Mouse (Mus musculus) retina, embryonic 14.5 days (tissue): ENCODE data around the gene Mrpl55.
"Not testable (repeated sequence)": the region's sequence is repeated elsewhere in the genome, so short reads cannot be mapped to it uniquely, and the experiment has no call there.

ENCODE experiments used
- DNase-seq: peaks from one replicate; pipeline ENCODE4 v3.0.0-alpha.2; 2015; ENCODE audit warnings: low spot score

The Mrpl55 gene

GRCm38 (mm10) chr11:59191231-59192058 is 10.8 kb upstream of the Mrpl55 start:
- DNase-seq = peak; percentile 84

DNA sequence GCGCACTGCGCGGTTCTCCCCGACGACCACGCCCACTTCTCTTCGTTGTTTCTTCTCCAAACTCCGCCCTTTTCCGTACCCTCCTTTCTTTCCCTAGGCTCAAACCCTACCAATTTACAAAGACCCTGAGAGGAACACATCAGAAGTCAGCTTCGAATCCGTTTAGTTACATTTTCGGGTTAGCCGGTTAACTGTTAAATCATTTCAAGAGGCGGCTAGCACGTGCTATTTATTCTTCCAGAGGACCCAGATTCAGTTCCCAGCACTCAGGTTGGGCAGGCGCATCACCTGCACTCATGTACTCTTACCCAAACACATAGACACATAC is 10.3 kb upstream of the Mrpl55 start, which contains the start of gene Guk1:
Guk1 (minus strand) TSS at position 154 of the 328 bp plus-strand sequence.
- peak; percentile 77 for DNase-seq

- DNase-seq = no peak
Measured at GRCm38 (mm10) chr11:59196230-59196629, 6.1 kb upstream of the Mrpl55 start.

GRCm38 (mm10) chr11:59201216-59202002 is 877 bp upstream of the Mrpl55 start:
- no peak for DNase-seq

DNA sequence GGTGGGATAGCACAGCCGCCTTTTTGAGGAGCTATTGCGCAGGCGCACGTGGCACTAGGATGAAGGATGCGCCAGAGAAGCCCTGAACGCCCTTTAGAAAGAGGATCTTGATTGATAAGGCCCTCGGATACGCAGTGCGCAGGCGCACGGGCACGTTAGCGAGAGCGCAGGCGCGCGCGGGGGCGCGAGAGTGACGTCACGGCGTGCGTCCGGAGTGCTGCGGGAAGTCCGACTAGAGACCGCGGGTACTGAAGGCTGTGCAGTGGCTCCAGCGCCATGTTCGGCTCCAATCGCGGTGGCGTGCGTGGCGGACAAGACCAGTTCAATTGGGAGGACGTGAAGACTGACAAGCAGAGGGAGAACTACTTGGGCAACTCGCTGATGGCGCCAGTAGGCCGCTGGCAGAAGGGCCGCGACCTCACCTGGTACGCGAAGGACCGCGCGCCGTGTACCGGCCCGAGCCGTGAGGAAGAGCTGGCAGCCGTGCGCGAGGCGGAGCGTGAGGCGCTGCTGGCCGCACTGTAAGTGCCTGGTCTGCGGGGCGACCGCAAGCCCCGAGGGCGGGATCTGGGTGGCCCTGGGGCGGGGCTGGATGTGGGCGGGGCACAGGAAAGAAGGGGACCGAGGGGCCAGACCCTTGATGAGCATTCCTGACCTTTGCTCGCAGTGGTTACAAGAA is 6.0 kb downstream of the Mrpl55 start, which contains the start of gene 2310033P09Rik:
2310033P09Rik (plus strand) TSS at position 169 of the 679 bp plus-strand sequence.
- DNase-seq = peak; percentile 93

- peak; percentile 75 for DNase-seq
Measured at GRCm38 (mm10) chr11:59209003-59209441, 6.7 kb downstream of the Mrpl55 start.

DNA sequence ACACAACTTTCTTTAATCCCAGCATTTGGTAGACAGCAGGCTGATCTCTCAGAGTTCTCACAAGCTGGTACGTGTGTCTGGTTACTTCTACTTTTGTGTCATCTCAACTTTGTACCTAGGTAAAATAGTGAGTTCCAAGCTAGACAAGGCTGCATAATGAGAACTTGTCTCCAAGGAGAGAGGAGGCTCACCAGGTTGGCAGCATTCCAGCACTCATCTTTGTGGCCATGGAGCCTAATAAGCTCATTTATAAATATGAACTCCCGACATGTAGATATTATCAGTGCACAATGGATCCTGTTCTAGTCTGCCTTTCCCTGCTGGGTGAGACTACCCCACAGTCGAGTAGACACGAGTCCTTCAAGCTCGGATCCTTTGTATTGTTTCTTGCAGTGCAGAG is 7.3 kb downstream of the Mrpl55 start:
- DNase-seq = no peak

DNA sequence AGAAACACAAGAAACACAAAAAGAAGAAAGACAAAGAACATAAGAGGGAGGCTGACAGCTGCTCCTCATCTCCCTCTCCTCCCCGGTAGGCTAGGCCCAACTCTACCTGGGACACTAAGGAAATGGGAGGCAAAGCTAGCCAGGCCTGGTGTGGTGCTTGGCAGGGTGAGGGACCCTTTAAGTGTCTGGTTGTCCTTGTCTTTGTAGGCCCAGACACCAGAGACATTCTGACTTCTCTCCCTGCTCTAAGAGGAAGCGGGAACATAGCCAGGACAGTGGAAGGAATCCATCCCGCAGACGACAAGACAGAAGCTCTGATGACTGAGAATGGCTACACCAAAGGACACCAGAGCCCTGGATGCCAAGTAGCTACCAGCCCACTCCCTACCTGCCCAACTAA is 7.7 kb downstream of the Mrpl55 start:
- DNase-seq = no peak

GRCm38 (mm10) chr11:59211561-59211960 is 9.3 kb downstream of the Mrpl55 start:
- not testable (repeated sequence) for DNase-seq

DNA sequence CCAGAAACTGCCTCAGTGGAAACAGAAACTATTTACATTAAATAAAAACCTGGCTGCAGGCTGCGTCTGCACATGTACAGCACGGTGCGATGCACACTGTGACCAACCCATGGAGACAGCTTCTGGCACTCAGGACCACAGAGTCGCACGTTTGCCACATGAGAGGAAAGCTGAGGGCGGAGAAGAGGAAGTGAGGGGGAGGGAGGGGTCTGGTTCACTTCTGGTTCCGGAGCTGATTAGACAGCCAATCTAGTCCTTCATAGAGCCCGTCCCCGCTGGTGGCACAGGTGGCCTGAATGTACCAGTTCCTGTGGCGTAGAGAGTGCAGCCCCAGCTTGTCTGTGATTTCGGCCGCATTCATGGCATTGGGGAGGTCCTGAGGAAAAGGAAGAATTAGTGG is 10.0 kb downstream of the Mrpl55 start:
- DNase-seq = not testable (repeated sequence)

GRCm38 (mm10) chr11:59212892-59213494 is 10.7 kb downstream of the Mrpl55 start:
- no peak for DNase-seq

DNA sequence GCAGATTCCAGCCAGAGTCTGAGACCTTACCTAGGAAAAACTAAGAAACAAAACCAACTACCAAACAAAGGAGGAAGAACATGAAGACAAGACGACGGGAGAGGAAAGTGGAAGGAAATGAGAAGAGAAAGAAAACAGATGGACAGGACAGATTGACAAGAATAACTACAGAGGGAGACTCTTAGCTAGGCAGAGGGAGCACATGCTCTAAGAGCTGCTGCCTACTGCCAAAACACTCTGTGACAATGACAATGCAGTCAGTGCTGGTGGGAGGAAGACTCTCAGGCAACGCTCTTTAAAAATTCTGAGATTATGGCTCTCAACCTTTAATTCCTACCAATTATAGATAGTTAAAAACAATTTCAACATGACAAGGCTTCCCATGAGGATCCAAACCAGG is 14.7 kb downstream of the Mrpl55 start:
- DNase-seq = no peak

DNA sequence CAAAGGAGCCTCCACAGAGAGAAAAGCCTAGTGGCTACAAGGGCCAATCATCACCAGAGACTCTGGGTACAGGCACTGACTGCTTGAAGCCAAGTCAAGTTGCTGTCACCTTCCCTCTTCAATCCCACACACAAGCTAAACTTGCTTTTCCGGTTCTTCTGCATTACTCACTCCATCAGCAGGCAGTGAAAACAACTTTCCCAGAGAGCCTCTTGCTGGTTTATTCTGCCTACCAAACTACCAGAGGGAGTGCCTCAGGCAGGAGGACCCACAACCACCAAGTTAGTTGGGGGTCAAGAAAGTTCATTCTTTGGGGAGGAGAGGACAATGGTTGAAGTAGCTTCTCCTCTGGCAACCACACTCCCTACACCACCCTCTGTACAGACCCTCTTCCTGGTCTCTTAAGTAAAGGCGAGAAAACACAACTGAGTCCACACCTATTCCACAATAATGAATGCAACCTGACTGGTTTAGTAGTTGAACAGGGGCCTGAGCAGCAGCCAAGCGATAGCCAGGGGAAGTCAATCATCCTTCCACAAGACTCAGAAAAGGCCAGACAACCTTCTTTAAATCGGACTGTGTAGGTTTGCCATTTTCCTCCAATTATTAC is 16.2 kb downstream of the Mrpl55 start:
- no peak for DNase-seq

- DNase-seq = peak; percentile 28
Measured at GRCm38 (mm10) chr11:59219064-59219463, 16.8 kb downstream of the Mrpl55 start.

DNA sequence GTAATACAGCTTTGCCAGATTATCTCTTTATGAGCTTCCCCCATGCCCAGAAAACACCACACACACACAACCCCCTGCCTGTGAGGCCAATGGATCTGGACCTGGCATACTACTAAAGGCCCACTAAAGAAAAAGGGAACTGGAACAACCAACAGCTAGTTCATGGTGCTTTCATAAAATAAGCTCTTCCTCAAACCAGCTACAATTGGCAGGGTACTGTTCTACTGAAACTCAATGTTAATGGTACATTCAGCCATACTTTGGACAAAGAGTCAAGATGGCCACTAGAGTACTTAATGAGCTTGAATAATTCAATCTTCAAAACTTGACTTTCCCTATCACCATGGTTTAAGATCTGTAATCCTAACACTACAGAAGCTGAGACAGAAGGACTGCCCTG is 19.3 kb downstream of the Mrpl55 start:
- DNase-seq = no peak

GRCm38 (mm10) chr11:59222306-59222705 is 20.0 kb downstream of the Mrpl55 start:
- no peak for DNase-seq

DNA sequence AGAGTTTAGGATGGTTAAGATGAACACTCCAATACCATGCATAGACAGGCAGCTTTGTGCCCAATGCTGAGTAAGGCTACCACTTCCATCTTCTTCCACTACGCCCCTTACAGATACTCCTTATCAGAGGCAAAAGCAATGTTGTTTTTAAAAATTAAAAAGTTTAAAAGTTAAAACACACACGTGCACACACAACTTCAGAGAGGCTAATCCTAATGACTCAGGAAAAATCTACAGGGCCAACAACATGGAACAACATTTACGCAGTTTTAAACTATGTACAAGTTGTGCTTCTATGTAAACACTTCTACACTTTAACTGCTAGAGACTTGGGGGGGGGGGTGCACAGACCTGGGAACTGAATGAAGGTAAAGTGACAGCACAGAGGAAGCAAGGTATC is 21.7 kb downstream of the Mrpl55 start:
- DNase-seq = no peak

- DNase-seq = no peak
Measured at GRCm38 (mm10) chr11:59224470-59224869, 22.2 kb downstream of the Mrpl55 start.

DNA sequence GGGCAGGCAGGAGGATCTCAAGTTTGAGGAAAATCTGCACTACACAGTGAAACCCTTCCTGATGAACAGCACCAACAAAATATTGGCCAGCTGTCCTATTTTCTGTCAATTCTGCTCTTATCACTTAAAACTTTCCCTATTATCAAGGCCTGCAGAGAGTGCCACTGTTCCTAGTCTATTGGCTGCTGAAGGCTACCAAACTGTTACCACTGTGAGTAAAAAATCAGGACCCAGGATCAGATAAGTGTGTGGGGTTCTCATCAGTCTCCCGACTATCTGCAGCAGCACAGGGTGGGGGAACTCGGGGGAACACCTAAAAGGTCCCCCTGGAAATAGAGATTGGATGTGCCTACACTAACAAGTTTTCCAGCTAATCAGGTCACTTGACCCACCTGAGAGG is 22.9 kb downstream of the Mrpl55 start:
- no peak for DNase-seq

- DNase-seq = no peak
Measured at GRCm38 (mm10) chr11:59226251-59226650, 24.0 kb downstream of the Mrpl55 start.

DNA sequence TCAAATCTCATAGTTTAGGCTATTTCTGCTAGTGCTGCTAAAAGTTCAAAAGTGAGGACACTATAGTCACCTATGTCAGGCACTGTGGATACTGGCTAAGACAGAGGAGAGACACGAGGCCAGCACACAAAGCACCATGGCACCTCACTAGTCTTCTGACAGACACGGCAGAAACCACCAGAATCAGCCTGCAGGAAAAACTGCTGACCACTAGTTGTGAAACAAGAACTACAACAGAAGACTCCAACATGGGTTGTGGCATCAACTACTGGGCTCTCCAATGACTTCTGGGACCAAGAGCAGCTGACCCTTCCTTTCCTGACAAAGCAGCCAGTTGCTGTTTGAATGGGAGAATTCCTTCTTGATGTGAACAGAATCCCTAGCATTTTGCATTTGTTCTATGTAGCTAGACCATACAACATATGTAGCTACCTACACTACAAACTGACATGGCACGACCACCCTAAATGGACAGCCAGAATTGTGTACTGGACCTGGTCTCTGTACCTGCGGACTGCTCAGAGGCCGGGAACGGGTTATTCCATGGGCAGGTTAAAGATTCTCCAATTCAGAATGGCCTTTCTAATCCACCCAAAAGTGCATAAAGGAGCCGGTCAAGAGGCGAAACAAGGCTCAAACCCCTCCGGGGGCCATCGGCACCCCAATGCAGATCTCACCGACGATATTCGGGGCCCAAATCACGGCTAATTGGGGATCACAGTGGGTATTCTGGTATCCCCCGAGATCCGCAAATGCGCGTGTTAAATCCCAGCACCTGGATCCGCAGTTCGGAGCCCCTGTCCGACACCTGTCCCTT is 24.7 kb downstream of the Mrpl55 start:
- no peak for DNase-seq
